Mouse (Mus musculus): ENCODE data around the gene Adap2.
A peak's percentile ranks its signal among the peaks of the same experiment; 100 is the strongest.
"Not testable (repeated sequence)": the region's sequence is repeated elsewhere in the genome, so short reads cannot be mapped to it uniquely, and the experiment has no call there.

DNA sequence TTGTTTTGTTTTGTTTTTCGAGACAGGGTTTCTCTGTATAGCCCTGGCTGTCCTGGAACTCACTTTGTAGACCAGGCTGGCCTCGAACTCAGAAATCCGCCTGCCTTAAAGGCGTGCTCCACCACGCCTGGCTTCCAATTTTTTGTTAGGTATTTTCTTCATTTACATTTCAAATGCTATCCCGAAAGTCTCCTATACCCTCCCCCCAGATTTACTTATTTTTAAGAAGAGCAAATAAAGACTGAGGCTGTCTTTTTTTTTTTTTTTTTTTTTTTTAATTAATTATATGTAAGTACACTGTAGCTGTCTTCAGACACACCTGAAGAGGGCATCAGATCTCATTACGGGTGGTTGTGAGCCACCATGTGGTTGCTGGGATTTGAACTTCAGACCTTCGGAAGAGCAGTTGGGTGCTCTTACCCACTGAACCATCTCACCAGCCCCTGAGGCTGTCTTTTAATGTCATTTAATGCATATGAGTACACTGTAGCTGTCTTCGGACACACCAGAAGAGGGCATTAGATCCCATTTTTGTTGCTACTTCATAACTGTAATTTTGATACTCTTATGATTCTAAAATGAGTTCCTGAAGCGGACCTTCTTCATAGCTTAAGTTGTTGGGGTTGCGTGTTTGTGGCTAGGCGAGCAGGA lies 29.3 kb downstream of the Adap2 start:
- peak; percentile 49 for TF ChIP-seq CTCF (IDR thresholded peaks at IDR 0.05; ENCODE audit: low read depth)
- not testable (repeated sequence) for TF ChIP-seq EP300 (IDR thresholded peaks at IDR 0.05; ENCODE audit: low read depth)

Data from liver, postnatal 0 days (tissue).